In genomic region chrX:143932530-143932929, GRCm38 (mm10) we compare ENCODE assay signal across 11 mouse cellular contexts. TPM values are rescaled to one million over a fixed set of nuclear protein-coding genes. Genes with fewer than 3 reads are reported as not detected.
DNase-seq lines count a peak whose midpoint lies in the region; ATAC-seq lines count a peak whose summit lies in the region.
"Had no signal": no experiment of that assay in that cellular context is flagged by ENCODE, and none has a peak within 500 bp of the region (broad histone marks: within the 10 kb centered on the region; RNA-seq: fewer than 3 reads in every experiment).

No protein-coding gene starts in this region.

- intact Hi-C loops in heart, postnatal 25 days (cut with DNase I), result no loop called here

- no peaks in the 10 kb centered on the region for H3K4me1 ChIP-seq in embryonic facial prominence, embryonic 10.5 days
- no peaks in the 10 kb centered on the region for H3K4me1 ChIP-seq in forebrain, embryonic 11.5 days (replicated peaks; ENCODE audit: control insufficient read depth, insufficient read depth, low read length)
- H3K4me1 ChIP-seq in hindbrain, embryonic 16.5 days (ENCODE audit: control insufficient read depth, insufficient read depth, low read depth, low read length), result no peaks in the 10 kb centered on the region
- peaks cover 6% of the 10 kb centered on the region; the same call in 1 of the 2 replicates for H3K4me1 ChIP-seq in midbrain, embryonic 15.5 days
- H3K4me1 ChIP-seq: stomach, embryonic 15.5 days had no signal

- H3K9me3 ChIP-seq in embryonic facial prominence, embryonic 10.5 days, result no peaks in the 10 kb centered on the region
- H3K9me3 ChIP-seq in forebrain, embryonic 11.5 days (ENCODE audit: control insufficient read depth, low read length), result no peaks in the 10 kb centered on the region
- H3K9me3 ChIP-seq in hindbrain, embryonic 16.5 days (ENCODE audit: control insufficient read depth, low read length), result no peaks in the 10 kb centered on the region
- H3K9me3 ChIP-seq in midbrain, embryonic 15.5 days, result no peaks in the 10 kb centered on the region
- H3K9me3 ChIP-seq: stomach, embryonic 15.5 days had no signal

- H3K9ac ChIP-seq in forebrain, embryonic 11.5 days (ENCODE audit: low read length), result peak overlapping the region; percentile 49
- H3K9ac ChIP-seq in hindbrain, embryonic 16.5 days (ENCODE audit: low read depth, low read length), result peak overlapping the region; percentile 68
- H3K9ac ChIP-seq in midbrain, embryonic 15.5 days, result peak overlapping the region; percentile 49
- H3K9ac ChIP-seq: liver, postnatal 0 days; stomach, embryonic 15.5 days had no signal

- H3K4me3 ChIP-seq in embryonic facial prominence, embryonic 10.5 days, result peak overlapping the region; percentile 23
- peak overlapping the region; percentile 26 for H3K4me3 ChIP-seq in forebrain, embryonic 11.5 days (ENCODE audit: low read depth, low read length)
- peak overlapping the region; percentile 47 for H3K4me3 ChIP-seq in hindbrain, embryonic 16.5 days (ENCODE audit: low read length)
- H3K4me3 ChIP-seq in midbrain, embryonic 15.5 days, result peak overlapping the region; percentile 40
- H3K4me3 ChIP-seq: stomach, embryonic 15.5 days had no signal

- 0 out of 2 replicates have a peak overlapping the region, but pooled peaks have one; percentile 6 for H3K27ac ChIP-seq in embryonic facial prominence, embryonic 10.5 days (replicated peaks)
- peak overlapping the region; percentile 74 for H3K27ac ChIP-seq in forebrain, embryonic 11.5 days (ENCODE audit: low read depth, low read length)
- H3K27ac ChIP-seq in hindbrain, embryonic 16.5 days (ENCODE audit: low read depth, low read length), result peak overlapping the region; percentile 72
- H3K27ac ChIP-seq in midbrain, embryonic 15.5 days, result peak overlapping the region; percentile 89
- H3K27ac ChIP-seq: stomach, embryonic 15.5 days had no signal

- peaks cover 48% of the 10 kb centered on the region for H3K27me3 ChIP-seq in embryonic facial prominence, embryonic 10.5 days (replicated peaks; ENCODE audit: low read depth, poor library complexity, severe bottlenecking)
- no peaks in the 10 kb centered on the region; the same call in 1 of the 2 replicates for H3K27me3 ChIP-seq in forebrain, embryonic 11.5 days (ENCODE audit: control insufficient read depth, insufficient read depth, low read length)
- H3K27me3 ChIP-seq in hindbrain, embryonic 16.5 days (replicated peaks; ENCODE audit: control insufficient read depth, insufficient read depth, low read length), result no peaks in the 10 kb centered on the region
- H3K27me3 ChIP-seq in midbrain, embryonic 15.5 days (replicated peaks), result no peaks in the 10 kb centered on the region
- H3K27me3 ChIP-seq: stomach, embryonic 15.5 days had no signal

- peak overlapping the region; percentile 11; the same call in 1 of the 2 replicates for H3K4me2 ChIP-seq in forebrain, embryonic 11.5 days (ENCODE audit: low read depth, low read length, severe bottlenecking)
- no peak overlapping the region for H3K4me2 ChIP-seq in hindbrain, embryonic 16.5 days (ENCODE audit: low read length)
- peak overlapping the region; percentile 41; the same call in 1 of the 2 replicates for H3K4me2 ChIP-seq in midbrain, embryonic 15.5 days
- H3K4me2 ChIP-seq: stomach, embryonic 15.5 days had no signal

- H3K36me3 ChIP-seq in embryonic facial prominence, embryonic 10.5 days (replicated peaks), result no peaks in the 10 kb centered on the region
- H3K36me3 ChIP-seq in forebrain, embryonic 11.5 days (ENCODE audit: control insufficient read depth, insufficient read depth, low read length), result no peaks in the 10 kb centered on the region
- no peaks in the 10 kb centered on the region for H3K36me3 ChIP-seq in hindbrain, embryonic 16.5 days (ENCODE audit: control insufficient read depth, insufficient read depth, low read length)
- H3K36me3 ChIP-seq in midbrain, embryonic 15.5 days (replicated peaks), result no peaks in the 10 kb centered on the region
- H3K36me3 ChIP-seq: stomach, embryonic 15.5 days had no signal

- no peak for ATAC-seq in forebrain, embryonic 11.5 days (replicated peaks; ENCODE audit: low FRiP score)
- ATAC-seq in hindbrain, embryonic 16.5 days, result peak; percentile 62
- ATAC-seq in midbrain, embryonic 15.5 days (replicated peaks), result peak; percentile 83
- ATAC-seq: liver, postnatal 0 days had no signal

- 58% methylated on average over 1 of the region's 1 CpGs for WGBS in embryonic facial prominence, embryonic 10.5 days
- WGBS in forebrain, embryonic 11.5 days, result 58% methylated on average over 1 of the region's 1 CpGs
- WGBS in hindbrain, embryonic 16.5 days, result 39% methylated on average over 1 of the region's 1 CpGs
- WGBS in midbrain, embryonic 15.5 days, result 25% methylated on average over 1 of the region's 1 CpGs

- DNase-seq in embryonic facial prominence, embryonic 10.5 days (ENCODE audit: low spot score), result no peak
- no peak for DNase-seq in forebrain, embryonic 11.5 days (ENCODE audit: low spot score)
- DNase-seq in right cerebral cortex, postnatal 25 days, result no peak
- DNase-seq in heart, postnatal 25 days (ENCODE audit: low spot score), result no peak
- no peak for DNase-seq in layer of hippocampus, adult 11-12 months (ENCODE audit: low spot score)
- DNase-seq: kidney, adult 9 months; liver, postnatal 0 days had no signal

RNA-seq across cellular contexts. Expression of gene Dcx, which starts 0.6 kb away (rescaled TPM):
- polyA plus RNA-seq in embryonic facial prominence, embryonic 10.5 days (2016; fragmentation: Nextera tagmentation; extraction: Ambion mirVana), result 14.1 and 17.1 TPM in 2 replicates
- polyA plus RNA-seq in forebrain, embryonic 11.5 days (2014; fragmentation: Nextera tagmentation; extraction: Ambion mirVana), result 80.7 and 81.7 TPM in 2 replicates
- polyA plus RNA-seq in hindbrain, embryonic 16.5 days (2015; fragmentation: Nextera tagmentation; extraction: Ambion mirVana), result 230 and 260 TPM in 2 replicates
- 274 and 311 TPM in 2 replicates for polyA plus RNA-seq in midbrain, embryonic 15.5 days (2015; fragmentation: Nextera tagmentation; extraction: Ambion mirVana)
- not detected for total RNA-seq in heart, postnatal 25 days (2021)
- polyA plus RNA-seq: gonadal fat pad, adult 2 months had no signal

Comparison
In these comparisons a context has a peak if more than half of its experiments do, and no peak if none do; other contexts are left out.
1. H3K27ac ChIP-seq: peak in every context shown above with its lines; median percentile 89 in midbrain, embryonic 15.5 days; 74 in forebrain, embryonic 11.5 days; 72 in hindbrain, embryonic 16.5 days; 6 in embryonic facial prominence, embryonic 10.5 days.